Mouse (Mus musculus): ENCODE data around the gene Duox1.

GRCm38 (mm10) chr2:122298596-122299490 is 16.6 kb upstream of the Duox1 start, which contains the start of gene Duoxa2:
- peak; percentile 79; the same call in 1 of the 2 replicates for TF ChIP-seq POLR2A (IDR thresholded peaks at IDR 0.05; ENCODE audit: low read depth, low read length)
- TF ChIP-seq CTCF (IDR thresholded peaks at IDR 0.05; ENCODE audit: extremely low read depth, insufficient read length, insufficient replicate concordance, low read depth, low read length): no peak

Data from small intestine, adult 2 months (tissue).